9 mouse cellular contexts compared by ENCODE assay signal in the genomic region with DNA sequence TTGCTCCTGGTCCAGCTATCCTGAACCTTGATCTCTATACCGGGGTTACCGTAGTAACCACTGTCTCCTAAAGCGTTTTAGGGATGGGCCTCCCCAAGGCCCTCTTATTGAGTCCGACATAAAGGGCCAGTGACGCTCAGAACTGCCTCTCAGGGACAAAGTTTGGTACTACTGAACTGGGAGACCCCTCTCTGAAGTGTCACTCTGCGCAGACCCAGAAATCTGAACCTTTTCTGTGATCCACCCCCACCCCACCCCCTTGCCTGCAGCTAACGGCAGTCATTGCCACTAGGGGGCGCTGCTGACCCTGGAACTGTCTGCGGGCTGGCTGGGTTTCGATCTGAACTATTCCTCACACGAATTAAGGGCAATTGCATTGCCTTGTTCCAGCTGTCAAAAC. TPM values are rescaled to one million over a fixed set of nuclear protein-coding genes. Genes with fewer than 3 reads are reported as not detected.
DNase-seq lines count a peak whose midpoint lies in the region; ATAC-seq lines count a peak whose summit lies in the region.
"Had no signal": no experiment of that assay in that cellular context is flagged by ENCODE, and none has a peak within 500 bp of the region (broad histone marks: within the 10 kb centered on the region; RNA-seq: fewer than 3 reads in every experiment).

No protein-coding gene starts in this region.

- no peaks in the 10 kb centered on the region for H3K9me3 ChIP-seq in hindbrain, embryonic 13.5 days
- H3K9me3 ChIP-seq in lung, embryonic 16.5 days (ENCODE audit: control insufficient read depth, low read length): no peaks in the 10 kb centered on the region; the same call in 1 of the 2 replicates

- peaks cover 15% of the 10 kb centered on the region for H3K4me1 ChIP-seq in hindbrain, embryonic 13.5 days (replicated peaks)
- H3K4me1 ChIP-seq in lung, embryonic 16.5 days (replicated peaks; ENCODE audit: control insufficient read depth, insufficient read depth, low read length): no peaks in the 10 kb centered on the region

- peaks cover 51% of the 10 kb centered on the region for H3K27me3 ChIP-seq in hindbrain, embryonic 13.5 days
- no peaks in the 10 kb centered on the region for H3K27me3 ChIP-seq in lung, embryonic 16.5 days (ENCODE audit: control insufficient read depth, insufficient read depth, low read depth, low read length)

- WGBS in hindbrain, embryonic 13.5 days: 4% methylated on average over 11 of the region's 11 CpGs
- WGBS in lung, embryonic 16.5 days: 5% methylated on average over 11 of the region's 11 CpGs

- H3K4me3 ChIP-seq in hindbrain, embryonic 13.5 days: no peak overlapping the region
- H3K4me3 ChIP-seq in lung, embryonic 16.5 days (ENCODE audit: low read length): peak overlapping the region; percentile 4; the same call in 1 of the 2 replicates

- ATAC-seq in hindbrain, embryonic 13.5 days (ENCODE audit: low FRiP score): peak; percentile 52
- ATAC-seq in lung, embryonic 16.5 days (ENCODE audit: low read depth): peak; percentile 78
- no peak for ATAC-seq in CD4-positive, CD25-positive, alpha-beta regulatory T cell, adult 4 months

- no peaks in the 10 kb centered on the region for H3K36me3 ChIP-seq in hindbrain, embryonic 13.5 days
- no peaks in the 10 kb centered on the region for H3K36me3 ChIP-seq in lung, embryonic 16.5 days (ENCODE audit: control insufficient read depth, insufficient read depth, low read length)

- H3K27ac ChIP-seq in hindbrain, embryonic 13.5 days: 0 out of 2 replicates have a peak overlapping the region, but pooled peaks have one; percentile 73
- H3K27ac ChIP-seq in lung, embryonic 16.5 days (ENCODE audit: low read length): no peak overlapping the region

- peak overlapping the region; percentile 15 for H3K4me2 ChIP-seq in hindbrain, embryonic 13.5 days
- peak overlapping the region; percentile 28; the same call in 1 of the 2 replicates for H3K4me2 ChIP-seq in lung, embryonic 16.5 days (ENCODE audit: low read depth, low read length)

- peak; percentile 75 to 81 for DNase-seq in adrenal gland, adult 18-20 months (ENCODE audit: low spot score in 2 of 2)
- peak; percentile 90 to 95 for DNase-seq in cerebellum, postnatal 25 days
- peak; percentile 75 to 77 for DNase-seq in frontal cortex, postnatal 36 days (ENCODE audit: low spot score in 2 of 2)
- DNase-seq in layer of hippocampus, adult 9-11 months: peak; percentile 25
- DNase-seq in retina, postnatal 7 days (ENCODE audit: low read depth, low spot score): peak; percentile 58

- H3K9ac ChIP-seq in hindbrain, embryonic 13.5 days: no peak overlapping the region
- H3K9ac ChIP-seq in lung, embryonic 16.5 days (ENCODE audit: low read length): no peak overlapping the region

RNA-seq across cellular contexts. Expression of gene Tmem132c, which starts 6.4 kb away (rescaled TPM):
- under 1 TPM; 0.27 to 0.58 TPM for total RNA-seq in adrenal gland, adult 18-20 months (2021)
- polyA plus RNA-seq in hindbrain, embryonic 13.5 days (2015; fragmentation: Nextera tagmentation; extraction: Ambion mirVana): 11.1 and 11.8 TPM in 2 replicates
- 13.1 and 14.2 TPM in 2 replicates for polyA plus RNA-seq in lung, embryonic 16.5 days (2015; fragmentation: Nextera tagmentation; extraction: Ambion mirVana)
- not detected for polyA plus RNA-seq in CD4-positive, CD25-positive, alpha-beta regulatory T cell, adult 4 months (2017; shearing (Covaris generic))
- total RNA-seq: neutrophil, adult 5-6 weeks had no signal

Comparison
In these comparisons a context has a peak if more than half of its experiments do, and no peak if none do; other contexts are left out.
1. DNase-seq: peak in every context shown above with its lines; median percentile 92 in cerebellum, postnatal 25 days; 78 in adrenal gland, adult 18-20 months; 76 in frontal cortex, postnatal 36 days; 58 in retina, postnatal 7 days; 25 in layer of hippocampus, adult 9-11 months.